Mouse (Mus musculus): ENCODE data around the gene Dlx1. TPM values are rescaled to one million over a fixed set of nuclear protein-coding genes. Genes with fewer than 3 reads are reported as not detected.
A peak's percentile ranks its signal among the peaks of the same experiment; 100 is the strongest.

The Dlx1 gene
- polyA plus RNA-seq, 1 experiment from 2014 or later, result 6.4 TPM

DNA sequence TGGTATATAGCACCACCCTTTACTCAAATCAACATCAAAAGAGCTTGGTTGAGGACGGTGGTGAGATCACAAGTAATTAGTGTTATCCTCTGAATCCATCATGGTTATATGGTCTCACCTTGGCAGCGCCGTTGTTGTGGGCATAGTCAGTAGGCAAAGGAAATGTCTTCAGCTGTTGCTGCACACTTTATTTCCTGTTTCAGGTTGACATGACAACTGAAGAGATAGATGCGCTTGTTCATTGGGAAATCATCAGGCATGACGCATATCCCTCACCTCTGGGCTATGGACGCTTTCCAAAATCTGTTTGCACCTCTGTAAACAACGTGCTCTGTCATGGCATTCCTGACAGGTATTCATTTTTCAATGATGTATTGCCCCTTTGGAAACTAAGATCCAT, 16.7 kb upstream of the Dlx1 start:
- H3K4me3 ChIP-seq, result no peak overlapping the region
- H3K9me3 ChIP-seq, result no peaks in the 10 kb centered on the region
- WGBS, result 91% methylated on average over 7 of the region's 7 CpGs
- H3K27me3 ChIP-seq (ENCODE audit: insufficient read depth, poor library complexity, severe bottlenecking), result peaks cover 14% of the 10 kb centered on the region
- peaks cover 8% of the 10 kb centered on the region; the same call in 1 of the 2 replicates for H3K4me1 ChIP-seq (replicated peaks)
- DNase-seq (ENCODE audit: low spot score), result no peak
- no peak overlapping the region for H3K27ac ChIP-seq
- no peaks in the 10 kb centered on the region for H3K36me3 ChIP-seq

DNA sequence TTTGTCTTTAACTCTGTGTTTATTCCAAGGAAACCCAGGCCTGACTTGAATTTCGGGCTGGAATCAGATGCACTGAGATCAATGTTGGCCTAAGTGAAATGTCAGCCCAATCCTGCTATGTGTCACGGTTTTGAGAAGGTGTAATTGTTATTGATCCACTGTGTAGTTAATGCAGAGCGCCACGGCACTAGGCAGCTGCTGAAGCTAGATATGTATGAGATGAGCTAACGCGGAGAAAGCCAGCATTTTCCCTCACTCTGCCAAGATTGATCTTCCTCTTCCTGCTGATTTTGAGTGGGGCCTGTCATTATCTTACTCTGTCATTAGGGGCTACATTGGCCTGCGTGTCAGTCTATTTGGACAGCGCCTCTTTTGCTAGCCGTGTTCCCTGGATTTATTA, 15.6 kb upstream of the Dlx1 start:
- Histone ChIP-seq H3K36me3 (no peaks in the 10 kb centered on the region), H3K27ac (no peak overlapping the region), H3K4me3 (no peak overlapping the region), H3K9me3 (no peaks in the 10 kb centered on the region), H3K27me3 (ENCODE audit: insufficient read depth, poor library complexity, severe bottlenecking) (peaks cover 14% of the 10 kb centered on the region), H3K4me1 (replicated peaks) (peaks cover 20% of the 10 kb centered on the region)
- WGBS, result 79% methylated on average over 9 of the region's 9 CpGs
- DNase-seq (ENCODE audit: low spot score), result no peak

DNA sequence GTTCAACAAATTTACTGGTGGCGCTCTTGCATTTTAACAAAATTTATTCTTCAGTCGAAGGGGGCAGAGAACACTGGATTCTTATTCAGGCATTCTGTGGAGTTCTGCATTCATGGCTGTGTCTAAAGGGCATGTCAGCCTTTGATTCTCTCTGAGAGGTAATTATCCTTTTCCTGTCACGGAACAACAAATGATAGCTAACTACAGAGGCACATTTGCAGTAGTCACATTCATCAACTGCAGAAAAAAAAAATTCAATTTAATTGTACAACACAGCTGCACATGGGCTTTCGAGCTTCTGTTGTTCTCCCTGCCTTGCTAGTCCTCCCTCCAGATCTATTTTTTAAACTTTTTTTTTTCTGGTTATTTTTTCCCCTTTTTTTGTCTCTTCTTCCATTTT, 10.9 kb upstream of the Dlx1 start:
- Histone ChIP-seq H3K4me1 (replicated peaks) (peaks cover 33% of the 10 kb centered on the region), H3K36me3 (no peaks in the 10 kb centered on the region), H3K27ac (no peak overlapping the region), H3K27me3 (ENCODE audit: insufficient read depth, poor library complexity, severe bottlenecking) (peaks cover 46% of the 10 kb centered on the region), H3K9me3 (no peaks in the 10 kb centered on the region), H3K4me3 (no peak overlapping the region)
- no peak for DNase-seq (ENCODE audit: low spot score)
- WGBS, result 26% methylated on average over 4 of the region's 4 CpGs

DNA sequence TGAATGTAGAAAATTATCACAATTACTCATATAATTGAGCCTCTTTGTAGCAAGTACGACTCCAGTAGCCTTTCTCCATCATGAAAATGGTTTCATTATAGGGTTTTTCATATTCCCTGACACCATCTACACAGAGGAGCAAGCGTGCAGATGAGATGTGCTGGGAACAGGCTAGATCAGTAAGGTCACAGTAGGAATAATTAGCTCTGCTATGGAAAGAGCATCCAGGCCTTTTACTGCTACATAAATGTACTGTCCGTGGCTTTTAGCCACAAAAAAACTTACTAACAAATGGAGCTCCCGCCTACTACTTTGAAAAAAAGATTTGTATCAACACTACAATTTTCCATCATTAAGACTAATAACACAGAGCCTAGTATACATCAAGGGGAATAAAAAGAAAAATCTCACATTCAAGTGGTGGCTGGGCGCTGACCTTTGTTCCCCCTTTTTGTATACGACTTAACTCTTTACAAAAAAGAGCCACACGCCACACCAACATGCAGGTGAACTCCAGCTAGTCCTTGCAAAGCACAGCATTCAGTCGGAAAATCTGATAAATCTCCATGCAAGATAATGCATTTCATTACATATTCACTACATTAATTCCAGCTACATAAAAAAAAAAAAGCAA, 10.3 kb upstream of the Dlx1 start:
- WGBS, result 39% methylated on average over 8 of the region's 8 CpGs

DNA sequence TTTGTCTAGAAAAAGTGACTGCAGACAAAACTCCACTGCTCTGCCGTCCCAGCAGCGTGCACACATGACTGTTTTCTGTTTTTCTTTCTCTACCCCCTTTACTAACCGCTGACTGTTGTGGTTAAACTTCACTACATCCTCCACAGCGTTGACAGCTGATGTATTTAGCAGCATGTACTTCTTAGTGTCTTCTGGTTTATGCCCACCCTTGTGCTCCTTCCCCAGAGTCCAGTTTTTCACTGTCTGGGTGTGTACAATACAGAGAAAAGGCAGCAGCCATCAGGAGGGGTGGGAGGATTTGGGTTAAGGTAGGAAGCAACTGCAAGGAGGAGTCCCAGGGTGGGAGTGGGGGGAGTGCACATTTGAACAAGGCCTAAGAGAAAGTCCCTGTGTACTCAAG, 5.0 kb upstream of the Dlx1 start:
- no peak for DNase-seq (ENCODE audit: low spot score)
- peaks cover 17% of the 10 kb centered on the region for H3K4me1 ChIP-seq (replicated peaks)
- H3K9me3 ChIP-seq, result no peaks in the 10 kb centered on the region
- H3K4me3 ChIP-seq, result no peak overlapping the region
- no peaks in the 10 kb centered on the region for H3K36me3 ChIP-seq
- H3K27me3 ChIP-seq (ENCODE audit: insufficient read depth, poor library complexity, severe bottlenecking), result peaks cover 91% of the 10 kb centered on the region
- H3K27ac ChIP-seq, result no peak overlapping the region
- WGBS, result 64% methylated on average over 4 of the region's 4 CpGs

More for the DNA sequence above, 10.3 kb upstream of the Dlx1 start:
- no peaks in the 10 kb centered on the region for H3K36me3 ChIP-seq
- peaks cover 52% of the 10 kb centered on the region for H3K27me3 ChIP-seq (ENCODE audit: insufficient read depth, poor library complexity, severe bottlenecking)
- peaks cover 33% of the 10 kb centered on the region for H3K4me1 ChIP-seq (replicated peaks)
- H3K9me3 ChIP-seq, result no peaks in the 10 kb centered on the region
- H3K4me3 ChIP-seq, result no peak overlapping the region
- DNase-seq (ENCODE audit: low spot score), result no peak
- no peak overlapping the region for H3K27ac ChIP-seq

DNA sequence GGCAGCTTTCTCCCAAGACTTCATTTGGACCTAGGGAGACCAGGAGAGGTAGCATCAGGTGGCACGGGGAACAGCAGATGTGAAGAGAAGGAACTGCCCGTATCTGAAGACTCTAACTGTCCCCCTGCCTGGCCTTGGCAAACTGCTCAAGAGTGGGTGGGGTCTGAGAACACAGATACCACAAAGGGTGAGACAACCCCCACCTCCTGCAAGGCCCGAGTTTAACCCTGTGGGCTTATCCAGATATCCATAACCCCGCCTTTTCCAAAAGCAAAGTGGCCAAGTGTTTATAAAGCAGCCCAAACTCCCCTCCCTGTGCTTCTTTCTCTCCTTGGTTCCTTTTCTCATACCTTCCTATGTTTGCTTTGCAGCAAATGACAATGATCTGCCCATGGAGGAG, 4.5 kb upstream of the Dlx1 start:
- no peak overlapping the region for H3K4me3 ChIP-seq
- DNase-seq (ENCODE audit: low spot score), result peak; percentile 3
- H3K27me3 ChIP-seq (ENCODE audit: insufficient read depth, poor library complexity, severe bottlenecking), result peaks cover 97% of the 10 kb centered on the region
- WGBS, result 46% methylated on average over 4 of the region's 4 CpGs
- peaks cover 13% of the 10 kb centered on the region for H3K4me1 ChIP-seq (replicated peaks)
- no peaks in the 10 kb centered on the region for H3K36me3 ChIP-seq
- no peak overlapping the region for H3K27ac ChIP-seq
- H3K9me3 ChIP-seq, result no peaks in the 10 kb centered on the region

DNA sequence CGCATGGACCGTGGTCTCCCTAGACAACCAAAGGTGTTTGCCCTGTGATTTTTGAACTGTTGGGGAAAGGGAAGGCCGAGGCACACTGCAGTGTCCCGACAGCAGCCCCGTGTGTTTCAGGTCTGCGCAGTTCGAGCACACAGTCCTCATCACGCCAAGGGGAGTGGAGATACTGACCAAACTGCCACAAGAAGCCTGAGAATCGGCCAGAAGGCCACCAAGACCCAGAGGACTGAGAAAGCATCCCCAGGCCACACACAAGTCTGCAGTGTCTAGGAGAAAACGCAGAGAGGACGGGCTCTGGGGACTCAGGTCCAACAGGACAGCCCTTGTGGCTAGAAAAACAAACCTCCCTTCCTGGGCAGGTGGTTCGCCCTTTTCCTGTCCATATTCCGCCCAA, 3.1 kb upstream of the Dlx1 start:
- no peak overlapping the region for H3K27ac ChIP-seq
- H3K4me3 ChIP-seq, result no peak overlapping the region
- H3K27me3 ChIP-seq (ENCODE audit: insufficient read depth, poor library complexity, severe bottlenecking), result peaks cover 99% of the 10 kb centered on the region
- 20% methylated on average over 13 of the region's 13 CpGs for WGBS
- H3K4me1 ChIP-seq (replicated peaks), result peaks cover 23% of the 10 kb centered on the region
- DNase-seq (ENCODE audit: low spot score), result peak; percentile 23
- H3K36me3 ChIP-seq, result no peaks in the 10 kb centered on the region
- no peaks in the 10 kb centered on the region for H3K9me3 ChIP-seq

DNA sequence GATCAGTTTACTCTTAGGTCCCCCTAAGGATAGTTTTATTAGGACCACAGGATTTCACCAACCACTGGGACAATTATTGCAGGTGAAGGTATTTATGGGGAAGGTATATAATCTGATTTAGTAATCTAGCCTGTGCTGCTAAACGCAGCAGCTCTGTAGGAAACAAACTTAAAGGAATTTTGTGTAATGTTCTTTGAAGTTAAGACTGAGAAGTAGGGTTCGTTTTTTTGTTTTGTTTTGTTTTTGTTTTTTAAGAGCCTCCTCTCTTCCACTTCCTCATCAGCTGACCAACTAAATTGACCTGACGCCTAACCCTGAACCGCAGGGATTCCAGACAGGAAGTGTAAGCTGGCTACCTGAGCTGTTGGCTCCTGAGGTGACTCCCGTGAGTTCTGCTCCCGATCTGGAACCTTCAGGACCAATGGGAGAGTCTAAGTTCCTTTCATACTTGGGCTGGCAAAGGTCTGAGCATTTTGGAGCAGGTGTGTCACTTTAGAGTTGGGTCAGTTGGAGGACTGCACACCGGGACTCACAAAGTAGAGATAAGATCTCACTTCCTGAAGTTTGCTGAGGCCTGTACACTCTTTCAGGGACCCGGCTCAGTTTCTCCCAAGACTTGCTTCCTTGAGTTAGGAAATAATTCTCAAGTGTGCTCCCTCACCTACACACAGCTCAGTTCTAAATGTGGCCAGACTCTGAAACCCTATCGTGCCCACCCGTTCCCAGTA, 1.2 kb upstream of the Dlx1 start:
- H3K9me3 ChIP-seq, result no peaks in the 10 kb centered on the region
- H3K4me1 ChIP-seq (replicated peaks), result peaks cover 32% of the 10 kb centered on the region
- WGBS, result 3% methylated on average over 10 of the region's 10 CpGs
- H3K27ac ChIP-seq, result no peak overlapping the region
- H3K4me3 ChIP-seq, result 0 out of 2 replicates have a peak overlapping the region, but pooled peaks have one; percentile 3
- peaks cover 99% of the 10 kb centered on the region for H3K27me3 ChIP-seq (ENCODE audit: insufficient read depth, poor library complexity, severe bottlenecking)
- DNase-seq (ENCODE audit: low spot score), result no peak
- H3K36me3 ChIP-seq, result no peaks in the 10 kb centered on the region

DNA sequence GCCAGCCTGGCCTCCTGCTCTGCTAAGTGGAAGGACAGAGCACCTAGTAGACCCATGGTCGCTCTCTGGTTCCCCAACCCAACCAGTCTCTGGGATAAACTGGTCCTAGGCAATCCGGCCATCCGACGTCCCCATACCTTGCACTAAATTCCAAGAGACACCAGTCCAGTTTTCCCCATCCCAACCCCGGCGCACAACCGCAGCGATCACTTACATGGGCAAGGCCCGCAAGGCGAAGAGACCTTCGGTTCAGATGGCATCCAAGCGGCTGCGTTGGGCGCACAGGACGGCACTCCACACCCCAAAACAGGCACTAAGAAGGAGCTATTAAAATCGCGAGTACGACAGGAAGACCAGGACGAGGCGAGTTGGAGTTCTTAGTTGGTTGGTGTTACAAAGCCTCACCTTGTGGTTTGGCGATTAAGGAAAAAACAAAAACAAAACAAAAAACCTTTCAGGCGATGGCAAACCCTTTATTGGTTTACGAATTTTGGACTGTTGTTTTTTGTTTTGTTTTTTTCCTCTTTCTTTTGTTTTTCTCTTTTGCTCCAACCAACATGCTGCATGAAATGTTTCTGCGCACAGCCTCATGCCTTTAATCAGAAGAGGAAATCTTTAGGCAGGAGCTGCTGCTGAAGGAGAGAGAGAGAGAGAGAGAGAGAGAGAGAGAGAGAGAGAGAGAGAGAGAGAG, 445 bp upstream of the Dlx1 start:
- Histone ChIP-seq H3K27ac (no peak overlapping the region), H3K27me3 (ENCODE audit: insufficient read depth, poor library complexity, severe bottlenecking) (peaks cover 100% of the 10 kb centered on the region), H3K36me3 (no peaks in the 10 kb centered on the region), H3K4me1 (replicated peaks) (peaks cover 38% of the 10 kb centered on the region), H3K4me3 (0 out of 2 replicates have a peak overlapping the region, but pooled peaks have one; percentile 3), H3K9me3 (no peaks in the 10 kb centered on the region)
- WGBS, result 1% methylated on average over 24 of the region's 24 CpGs
- DNase-seq (ENCODE audit: low spot score), result peak; percentile 52

DNA sequence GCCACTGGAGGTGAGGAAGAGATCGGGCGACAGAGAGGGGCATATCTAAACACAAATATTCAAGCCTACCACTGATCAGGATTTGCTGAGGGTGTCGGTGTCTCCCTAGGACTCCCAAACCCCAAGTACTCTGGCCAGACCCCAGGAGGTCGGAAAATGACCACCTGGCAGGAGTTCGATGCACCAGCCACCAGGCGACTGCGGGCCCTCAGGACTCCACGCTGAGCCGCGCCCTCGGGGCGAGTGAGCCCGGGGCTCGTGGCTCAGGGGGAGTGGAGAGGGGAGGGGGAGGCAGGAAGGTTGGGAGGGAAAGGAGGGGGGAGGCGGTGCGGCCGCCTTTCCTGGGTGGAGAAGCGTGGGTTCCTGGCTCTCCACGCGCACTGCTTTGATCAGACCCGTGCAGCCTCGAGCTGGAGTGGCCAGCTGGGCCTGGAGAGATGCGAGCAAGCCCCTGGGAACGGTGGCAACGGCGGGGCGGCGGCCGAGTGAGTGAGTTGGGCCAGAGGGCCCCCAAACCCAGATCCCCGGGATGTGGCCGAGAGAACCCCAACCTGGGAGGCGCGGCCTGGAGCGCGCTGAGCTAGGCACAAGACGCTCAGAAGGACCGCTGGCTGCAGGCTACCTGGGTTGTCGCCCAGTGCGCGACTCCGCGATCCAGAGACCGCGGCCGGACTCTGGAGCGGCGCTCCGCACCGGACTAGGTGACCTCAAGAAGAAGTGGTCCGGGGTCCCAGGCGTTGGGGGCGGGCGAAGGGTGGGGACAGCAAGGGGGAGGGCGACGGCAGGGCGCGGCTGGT, 999 bp downstream of the Dlx1 start:
- H3K4me1 ChIP-seq (replicated peaks), result peaks cover 41% of the 10 kb centered on the region
- H3K27ac ChIP-seq, result peak overlapping the region; percentile 79
- no peaks in the 10 kb centered on the region for H3K9me3 ChIP-seq
- H3K27me3 ChIP-seq (ENCODE audit: insufficient read depth, poor library complexity, severe bottlenecking), result peaks cover 100% of the 10 kb centered on the region
- peak overlapping the region; percentile 61 for H3K4me3 ChIP-seq
- no peaks in the 10 kb centered on the region for H3K36me3 ChIP-seq
- DNase-seq (ENCODE audit: low spot score), result no peak
- under 1% methylated on average over 57 of the region's 57 CpGs for WGBS

DNA sequence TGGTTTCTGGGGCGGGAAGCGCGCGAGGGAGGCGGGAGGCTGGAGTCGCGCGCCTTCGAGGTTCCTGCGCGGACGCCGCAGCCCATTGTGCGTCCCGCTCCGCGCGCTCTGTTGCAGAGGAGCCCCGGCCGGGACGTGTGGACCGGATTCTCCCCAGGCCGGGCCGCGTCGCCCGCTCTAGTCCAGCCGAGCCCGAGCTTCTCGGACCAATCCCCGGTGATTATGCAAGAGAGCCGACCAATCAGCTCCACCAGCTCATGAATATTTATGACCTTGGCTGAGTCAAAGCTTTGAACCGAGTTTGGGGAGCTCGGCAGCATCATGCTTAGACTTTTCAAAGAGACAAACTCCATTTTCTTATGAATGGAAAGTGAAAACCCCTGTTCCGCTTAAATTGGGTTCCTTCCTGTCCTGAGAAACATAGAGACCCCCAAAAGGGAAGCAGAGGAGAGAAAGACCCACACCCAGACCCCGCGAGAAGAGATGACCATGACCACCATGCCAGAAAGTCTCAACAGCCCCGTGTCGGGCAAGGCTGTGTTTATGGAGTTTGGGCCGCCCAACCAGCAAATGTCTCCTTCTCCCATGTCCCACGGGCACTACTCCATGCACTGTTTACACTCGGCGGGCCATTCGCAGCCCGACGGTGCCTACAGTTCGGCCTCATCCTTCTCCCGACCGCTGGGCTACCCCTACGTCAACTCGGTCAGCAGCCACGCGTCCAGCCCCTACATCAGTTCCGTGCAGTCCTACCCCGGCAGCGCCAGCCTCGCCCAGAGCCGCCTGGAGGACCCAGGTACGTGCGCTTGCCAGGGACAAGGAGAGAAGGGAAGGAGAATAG, 1.8 kb downstream of the Dlx1 start:
- peaks cover 100% of the 10 kb centered on the region for H3K27me3 ChIP-seq (ENCODE audit: insufficient read depth, poor library complexity, severe bottlenecking)
- H3K4me1 ChIP-seq (replicated peaks), result peaks cover 48% of the 10 kb centered on the region
- under 1% methylated on average over 60 of the region's 60 CpGs for WGBS
- H3K9me3 ChIP-seq, result no peaks in the 10 kb centered on the region
- H3K27ac ChIP-seq, result peak overlapping the region; percentile 79
- DNase-seq (ENCODE audit: low spot score), result peak; percentile 89
- peak overlapping the region; percentile 61 for H3K4me3 ChIP-seq
- H3K36me3 ChIP-seq, result no peaks in the 10 kb centered on the region

Measured in hindbrain, embryonic 10.5 days (tissue).